Mouse (Mus musculus): Measurements from ENCODE around the gene Slc27a5. TPM values are rescaled to one million over a fixed set of nuclear protein-coding genes. Genes with fewer than 3 reads are reported as not detected.

Gene Slc27a5
- polyA plus RNA-seq, 1 experiment from 2014 or later, result 0.75 TPM

- H3K4me3 ChIP-seq (replicated peaks; ENCODE audit: low read length), result no peak overlapping the region
- no peak overlapping the region for H3K27ac ChIP-seq (ENCODE audit: low read length)
- peaks cover 5% of the 10 kb centered on the region for H3K4me1 ChIP-seq (replicated peaks; ENCODE audit: control insufficient read depth, insufficient read depth, low read length)
- H3K36me3 ChIP-seq (ENCODE audit: control insufficient read depth, insufficient read depth), result no peaks in the 10 kb centered on the region
- WGBS, result 70% methylated on average over 5 of the region's 5 CpGs
- no peak overlapping the region for H3K4me2 ChIP-seq (ENCODE audit: low read length)
- no peaks in the 10 kb centered on the region for H3K27me3 ChIP-seq (replicated peaks; ENCODE audit: control insufficient read depth, insufficient read depth, low read length)
- H3K9me3 ChIP-seq (ENCODE audit: control insufficient read depth, low read length), result no peaks in the 10 kb centered on the region
- ATAC-seq, result no peak
- no peak overlapping the region for H3K9ac ChIP-seq (replicated peaks; ENCODE audit: low read depth, low read length)
Observed at GRCm38 (mm10) chr7:12957511-12957910, 40.5 kb downstream of the Slc27a5 start.

GRCm38 (mm10) chr7:12954896-12955295, 43.1 kb downstream of the Slc27a5 start:
- H3K9me3 ChIP-seq (ENCODE audit: control insufficient read depth, low read length), result no peaks in the 10 kb centered on the region
- no peak overlapping the region for H3K9ac ChIP-seq (replicated peaks; ENCODE audit: low read depth, low read length)
- peaks cover 4% of the 10 kb centered on the region for H3K4me1 ChIP-seq (replicated peaks; ENCODE audit: control insufficient read depth, insufficient read depth, low read length)
- 46% methylated on average over 3 of the region's 3 CpGs for WGBS
- no peaks in the 10 kb centered on the region for H3K27me3 ChIP-seq (replicated peaks; ENCODE audit: control insufficient read depth, insufficient read depth, low read length)
- ATAC-seq, result no peak
- H3K4me2 ChIP-seq (ENCODE audit: low read length), result no peak overlapping the region
- H3K4me3 ChIP-seq (replicated peaks; ENCODE audit: low read length), result no peak overlapping the region
- H3K36me3 ChIP-seq (ENCODE audit: control insufficient read depth, insufficient read depth), result no peaks in the 10 kb centered on the region
- no peak overlapping the region for H3K27ac ChIP-seq (ENCODE audit: low read length)

GRCm38 (mm10) chr7:12949872-12950229, 48.1 kb downstream of the Slc27a5 start:
- no peaks in the 10 kb centered on the region for H3K36me3 ChIP-seq (ENCODE audit: control insufficient read depth, insufficient read depth)
- WGBS, result 15% methylated on average over 16 of the region's 16 CpGs
- H3K27ac ChIP-seq (ENCODE audit: low read length), result peak overlapping the region; percentile 80
- peaks cover 10% of the 10 kb centered on the region for H3K4me1 ChIP-seq (replicated peaks; ENCODE audit: control insufficient read depth, insufficient read depth, low read length)
- no peaks in the 10 kb centered on the region for H3K27me3 ChIP-seq (replicated peaks; ENCODE audit: control insufficient read depth, insufficient read depth, low read length)
- H3K9me3 ChIP-seq (ENCODE audit: control insufficient read depth, low read length), result no peaks in the 10 kb centered on the region
- peak overlapping the region; percentile 67 for H3K9ac ChIP-seq (replicated peaks; ENCODE audit: low read depth, low read length)
- ATAC-seq, result 0 out of 2 replicates have a peak, but pooled peaks have one; percentile 2
- peak overlapping the region; percentile 95 for H3K4me2 ChIP-seq (ENCODE audit: low read length)
- H3K4me3 ChIP-seq (replicated peaks; ENCODE audit: low read length), result peak overlapping the region; percentile 62

GRCm38 (mm10) chr7:12949032-12949871, 48.7 kb downstream of the Slc27a5 start:
- 8% methylated on average over 35 of the region's 35 CpGs for WGBS
- Histone ChIP-seq H3K4me1 (replicated peaks; ENCODE audit: control insufficient read depth, insufficient read depth, low read length) (peaks cover 10% of the 10 kb centered on the region), H3K27me3 (replicated peaks; ENCODE audit: control insufficient read depth, insufficient read depth, low read length) (no peaks in the 10 kb centered on the region), H3K4me2 (ENCODE audit: low read length) (peak overlapping the region; percentile 95), H3K36me3 (ENCODE audit: control insufficient read depth, insufficient read depth) (no peaks in the 10 kb centered on the region), H3K9ac (replicated peaks; ENCODE audit: low read depth, low read length) (peak overlapping the region; percentile 67), H3K9me3 (ENCODE audit: control insufficient read depth, low read length) (no peaks in the 10 kb centered on the region), H3K4me3 (replicated peaks; ENCODE audit: low read length) (peak overlapping the region; percentile 62), H3K27ac (ENCODE audit: low read length) (peak overlapping the region; percentile 80)
- peak; percentile 98 for ATAC-seq

- no peaks in the 10 kb centered on the region for H3K36me3 ChIP-seq (ENCODE audit: control insufficient read depth, insufficient read depth)
- no peaks in the 10 kb centered on the region for H3K4me1 ChIP-seq (replicated peaks; ENCODE audit: control insufficient read depth, insufficient read depth, low read length)
- H3K4me3 ChIP-seq (replicated peaks; ENCODE audit: low read length), result no peak overlapping the region
- H3K9ac ChIP-seq (replicated peaks; ENCODE audit: low read depth, low read length), result no peak overlapping the region
- no peaks in the 10 kb centered on the region for H3K9me3 ChIP-seq (ENCODE audit: control insufficient read depth, low read length)
- ATAC-seq, result no peak
- H3K4me2 ChIP-seq (ENCODE audit: low read length), result no peak overlapping the region
- H3K27ac ChIP-seq (ENCODE audit: low read length), result no peak overlapping the region
- H3K27me3 ChIP-seq (replicated peaks; ENCODE audit: control insufficient read depth, insufficient read depth, low read length), result no peaks in the 10 kb centered on the region
Observed at GRCm38 (mm10) chr7:12943488-12943887, 54.5 kb downstream of the Slc27a5 start.

GRCm38 (mm10) chr7:12940599-12940998, 57.4 kb downstream of the Slc27a5 start:
- no peak for ATAC-seq
- WGBS, result 80% methylated on average over 4 of the region's 4 CpGs

More at GRCm38 (mm10) chr7:12940599-12940998, 57.4 kb downstream of the Slc27a5 start:
- no peak overlapping the region for H3K27ac ChIP-seq (ENCODE audit: low read length)
- H3K9me3 ChIP-seq (ENCODE audit: control insufficient read depth, low read length), result no peaks in the 10 kb centered on the region
- H3K27me3 ChIP-seq (replicated peaks; ENCODE audit: control insufficient read depth, insufficient read depth, low read length), result no peaks in the 10 kb centered on the region
- no peak overlapping the region for H3K4me2 ChIP-seq (ENCODE audit: low read length)
- no peak overlapping the region for H3K9ac ChIP-seq (replicated peaks; ENCODE audit: low read depth, low read length)
- H3K4me3 ChIP-seq (replicated peaks; ENCODE audit: low read length), result no peak overlapping the region
- H3K4me1 ChIP-seq (replicated peaks; ENCODE audit: control insufficient read depth, insufficient read depth, low read length), result no peaks in the 10 kb centered on the region
- H3K36me3 ChIP-seq (ENCODE audit: control insufficient read depth, insufficient read depth), result no peaks in the 10 kb centered on the region

Other genes starting within 250 kb of the Slc27a5 start
- 27.9 and 30.9 TPM in 2 replicates for gene Zscan18, start 194.6 kb downstream of the Slc27a5 start, polyA plus RNA-seq (2015; fragmentation: Nextera tagmentation; extraction: Ambion mirVana)
- 27.5 and 32.1 TPM in 2 replicates for gene Zfp329, start 179.3 kb downstream of the Slc27a5 start, polyA plus RNA-seq (2015; fragmentation: Nextera tagmentation; extraction: Ambion mirVana)
- gene Zfp110, start 163.4 kb downstream of the Slc27a5 start, polyA plus RNA-seq (2015; fragmentation: Nextera tagmentation; extraction: Ambion mirVana), result 42.0 and 43.0 TPM in 2 replicates
- 9.0 and 10.2 TPM in 2 replicates for gene Zfp128, start 117.0 kb downstream of the Slc27a5 start, polyA plus RNA-seq (2015; fragmentation: Nextera tagmentation; extraction: Ambion mirVana)
- gene Zscan22, start 100.4 kb downstream of the Slc27a5 start, polyA plus RNA-seq (2015; fragmentation: Nextera tagmentation; extraction: Ambion mirVana), result 13.8 and 15.0 TPM in 2 replicates
- 660 and 678 TPM in 2 replicates for gene Rps5, start 75.9 kb downstream of the Slc27a5 start, polyA plus RNA-seq (2015; fragmentation: Nextera tagmentation; extraction: Ambion mirVana)
- gene Rnf225, start 70.8 kb downstream of the Slc27a5 start, polyA plus RNA-seq (2015; fragmentation: Nextera tagmentation; extraction: Ambion mirVana), result 0.65 and 0.67 TPM in 2 replicates
- 16.8 and 17.4 TPM in 2 replicates for gene Zfp324, start 32.4 kb downstream of the Slc27a5 start, polyA plus RNA-seq (2015; fragmentation: Nextera tagmentation; extraction: Ambion mirVana)
- gene Zfp446, start 20.3 kb downstream of the Slc27a5 start, polyA plus RNA-seq (2015; fragmentation: Nextera tagmentation; extraction: Ambion mirVana), result 11.8 and 13.0 TPM in 2 replicates
- 230 and 237 TPM in 2 replicates for gene Trim28, start 922 bp upstream of the Slc27a5 start, polyA plus RNA-seq (2015; fragmentation: Nextera tagmentation; extraction: Ambion mirVana)
- 43.0 and 44.1 TPM in 2 replicates for gene Zbtb45, start 11.8 kb upstream of the Slc27a5 start, polyA plus RNA-seq (2015; fragmentation: Nextera tagmentation; extraction: Ambion mirVana)
- 170 and 175 TPM in 2 replicates for gene Chmp2a, start 36.6 kb upstream of the Slc27a5 start, polyA plus RNA-seq (2015; fragmentation: Nextera tagmentation; extraction: Ambion mirVana)
- 66.8 and 67.7 TPM in 2 replicates for gene Ube2m, start 40.1 kb upstream of the Slc27a5 start, polyA plus RNA-seq (2015; fragmentation: Nextera tagmentation; extraction: Ambion mirVana)
- 6.7 and 10.6 TPM in 2 replicates for gene Mzf1, start 56.6 kb upstream of the Slc27a5 start, polyA plus RNA-seq (2015; fragmentation: Nextera tagmentation; extraction: Ambion mirVana)
- gene Vmn1r85, start 97.0 kb upstream of the Slc27a5 start, polyA plus RNA-seq (2015; fragmentation: Nextera tagmentation; extraction: Ambion mirVana), result 0.04 TPM in 2 replicates
- gene Vmn1r86, start 121.7 kb upstream of the Slc27a5 start, polyA plus RNA-seq (2015; fragmentation: Nextera tagmentation; extraction: Ambion mirVana), result not detected in 2 replicates
- not detected in 2 replicates for gene Vmn1r87, start 142.0 kb upstream of the Slc27a5 start, polyA plus RNA-seq (2015; fragmentation: Nextera tagmentation; extraction: Ambion mirVana)
- not detected in 2 replicates for gene Vmn1r88, start 161.4 kb upstream of the Slc27a5 start, polyA plus RNA-seq (2015; fragmentation: Nextera tagmentation; extraction: Ambion mirVana)
- gene Vmn1r89, start 214.8 kb upstream of the Slc27a5 start, polyA plus RNA-seq (2015; fragmentation: Nextera tagmentation; extraction: Ambion mirVana), result not detected in 2 replicates